In the genomic region with DNA sequence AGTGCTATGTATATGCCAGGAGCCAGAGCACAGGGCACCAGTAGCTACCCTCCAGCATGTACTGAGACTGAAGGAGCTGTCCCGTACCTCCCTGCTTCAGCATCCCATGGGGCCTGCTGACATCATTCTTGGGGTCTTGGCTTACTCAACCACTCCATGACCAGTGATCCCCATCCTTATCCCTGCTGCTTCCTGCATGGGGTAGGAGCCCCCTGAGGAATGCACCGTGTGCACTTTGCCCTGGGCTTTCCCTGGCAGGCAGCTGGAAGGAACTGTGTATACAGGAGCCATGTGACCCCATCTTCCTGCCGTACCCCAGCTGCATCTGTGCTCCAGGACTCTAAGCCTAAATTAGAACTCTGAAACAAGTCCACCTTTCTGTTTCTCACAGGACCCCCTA, we compare ENCODE assay signal across 17 mouse cellular contexts.
"Had no signal": no experiment of that assay in that cellular context is flagged by ENCODE, and none has a peak within 500 bp of the region (broad histone marks: within the 10 kb centered on the region; RNA-seq: fewer than 3 reads in every experiment).

No protein-coding gene starts in this region.

- H3K9me3 ChIP-seq: midbrain, embryonic 12.5 days; neural tube, embryonic 13.5 days; neural tube, embryonic 15.5 days had no signal

- ATAC-seq: midbrain, embryonic 16.5 days had no signal

- H3K4me2 ChIP-seq: lung, embryonic 14.5 days; midbrain, embryonic 12.5 days; neural tube, embryonic 13.5 days; neural tube, embryonic 15.5 days had no signal

- H3K27me3 ChIP-seq: midbrain, embryonic 12.5 days; neural tube, embryonic 13.5 days had no signal

- H3K4me3 ChIP-seq: midbrain, embryonic 12.5 days; myocyte; neural tube, embryonic 13.5 days; neural tube, embryonic 15.5 days had no signal

- H3K27ac ChIP-seq: midbrain, embryonic 12.5 days; neural tube, embryonic 13.5 days; neural tube, embryonic 15.5 days had no signal

- H3K9ac ChIP-seq: lung, embryonic 14.5 days; midbrain, embryonic 12.5 days; neural tube, embryonic 13.5 days; neural tube, embryonic 15.5 days had no signal

- H3K4me1 ChIP-seq: neural tube, embryonic 15.5 days had no signal

- H3K36me3 ChIP-seq: midbrain, embryonic 12.5 days; neural tube, embryonic 13.5 days; neural tube, embryonic 15.5 days had no signal

- DNase-seq: lung, adult 18-20 months; lung, embryonic 14.5 days; lung, postnatal 10 days; lung, postnatal 4 days; midbrain, embryonic 14.5 days; right cerebral cortex, adult 18-20 months; right cerebral cortex, postnatal 25 days; right cerebral cortex, postnatal 4 days; spleen, adult 18-20 months; thymus, adult 18-20 months; thymus, postnatal 14 days; thymus, postnatal 36 days had no signal
